Mouse (Mus musculus) brain, embryonic 14.5 days (tissue): ENCODE data around the gene Gm20909.
"Not testable (repeated sequence)": the region's sequence is repeated elsewhere in the genome, so short reads cannot be mapped to it uniquely, and the experiment has no call there.

Source experiments
- CTCF ChIP-seq: fragments of 200-500 bp; IDR thresholded peaks from 2 replicates; pipeline ENCODE4 v1.5.1; 2012; ENCODE audit warnings: inconsistent platforms, mild to moderate bottlenecking, moderate library complexity, borderline replicate concordance; ENCODE audit not compliant: insufficient read depth, insufficient read length; ENCODE audit errors: extremely low read depth
- POLR2A ChIP-seq: fragments of 200-500 bp; IDR thresholded peaks from 2 replicates; pipeline ENCODE4 v1.6.1; 2012; ENCODE audit warnings: mild to moderate bottlenecking, inconsistent platforms, borderline replicate concordance; ENCODE audit not compliant: poor library complexity, insufficient read depth, insufficient read length, severe bottlenecking; ENCODE audit errors: extremely low read depth

- not testable (repeated sequence) for TF ChIP-seq POLR2A, CTCF
Measured at GRCm38 (mm10) chrY:21164270-21164669, at the start of gene Gm20909.
